Mouse (Mus musculus) MEL (cell line): ENCODE data around the gene Col6a1.

Experiments used
- CHD2 ChIP-seq: IDR thresholded peaks from 2 replicates; pipeline ENCODE4 v1.6.1; 2011; ENCODE audit warnings: low read length, improper control_type of control experiment
- CTCF ChIP-seq, 3 experiments: IDR thresholded peaks in 2 of 3; conservative IDR thresholded peaks in 1 of 3; 2 replicates each; pipeline ENCODE4 v1.5.1; 2011 to 2012; ENCODE audit warnings: low read length in 3 of 3, low read depth in 2 of 3, mild to moderate bottlenecking in 2 of 3, improper control_type of control experiment in 1 of 3, inconsistent platforms in 1 of 3, mixed read lengths in 1 of 3, moderate library complexity in 1 of 3; ENCODE audit not compliant: control insufficient read depth in 1 of 3, insufficient read depth in 1 of 3, poor library complexity in 1 of 3, severe bottlenecking in 1 of 3
- E2F4 ChIP-seq: IDR thresholded peaks from 2 replicates; pipeline ENCODE4 v1.6.1; 2011; ENCODE audit warnings: low read depth, low read length, improper control_type of control experiment, borderline replicate concordance
- ETS1 ChIP-seq: IDR thresholded peaks from 2 replicates; pipeline ENCODE4 v1.6.1; 2012; ENCODE audit warnings: low read depth, mild to moderate bottlenecking, inconsistent platforms, low read length, improper control_type of control experiment, moderate library complexity
- GATA1 ChIP-seq: IDR thresholded peaks from 2 replicates; pipeline ENCODE4 v1.6.1; 2011; ENCODE audit warnings: low read depth, low read length, improper control_type of control experiment
- MAZ ChIP-seq: IDR thresholded peaks from 2 replicates; pipeline ENCODE4 v1.6.1; 2012; ENCODE audit warnings: low read depth, mild to moderate bottlenecking, inconsistent platforms, low read length, improper control_type of control experiment
- POLR2A ChIP-seq, 2 experiments: IDR thresholded peaks; 2 replicates each; pipeline ENCODE4 v1.6.1; 2011 to 2012; ENCODE audit warnings: low read length in 2 of 2, mild to moderate bottlenecking in 2 of 2, control low read depth in 1 of 2, improper control_type of control experiment in 1 of 2, low read depth in 1 of 2, moderate library complexity in 1 of 2; ENCODE audit not compliant: control insufficient read depth in 1 of 2, insufficient read depth in 1 of 2, poor library complexity in 1 of 2
- POLR2AphosphoS2 ChIP-seq: IDR thresholded peaks from 2 replicates; pipeline ENCODE4 v1.6.1; 2011; ENCODE audit warnings: low read length, improper control_type of control experiment
- SMC3 ChIP-seq: IDR thresholded peaks from 2 replicates; pipeline ENCODE4 v1.6.1; 2011; ENCODE audit warnings: low read depth, low read length, improper control_type of control experiment

- TF ChIP-seq GATA1 (no peak), POLR2AphosphoS2 (no peak), E2F4 (no peak), MAZ (no peak), CTCF (IDR thresholded peaks at IDR 0.05 in 2 of 3, conservative IDR thresholded peaks at IDR 0.05 in 1 of 3; ENCODE audit: control insufficient read depth in 1 of 3, insufficient read depth in 1 of 3, low read depth in 2 of 3, low read length in 3 of 3, poor library complexity in 1 of 3, severe bottlenecking in 1 of 3) (no peak), POLR2A (IDR thresholded peaks at IDR 0.05; ENCODE audit: control insufficient read depth in 1 of 2, insufficient read depth in 1 of 2, low read depth in 1 of 2, low read length in 2 of 2, poor library complexity in 1 of 2) (no peak), ETS1 (no peak), SMC3 (no peak), CHD2 (no peak)
Observed at GRCm38 (mm10) chr10:76668947-76669284, 57.1 kb downstream of the Col6a1 start.
